Mouse (Mus musculus) activated CD4-positive, CD25-positive, alpha-beta regulatory T cell (primary cell): ENCODE results near the gene Gm20865. TPM values are rescaled to one million over a fixed set of nuclear protein-coding genes. Genes with fewer than 3 reads are reported as not detected.

Experiments
- polyA plus RNA-seq, 2 experiments: library from polyadenylated mRNA; unstranded; fragments of 100-300 nt; shearing (Covaris generic); gene quantifications; one replicate each; pipeline ENCODE4 v1.2.1; 2017

Gm20865 gene
- not detected for polyA plus RNA-seq

GRCm38 (mm10) chrY:21241275-21241674 is at the start of gene Gm20865:
Gene Gm20865 (plus strand): TSS chrY:21241575.

Other genes starting within 250 kb of the Gm20865 start
- not detected for gene Gm29866, start 247.9 kb upstream of the Gm20865 start, polyA plus RNA-seq
- not detected for gene Gm20909, start 77.0 kb upstream of the Gm20865 start, polyA plus RNA-seq